Mouse (Mus musculus) liver, embryonic 15.5 days (tissue): ENCODE data around the gene Gm20826. TPM values are rescaled to one million over a fixed set of nuclear protein-coding genes. Genes with fewer than 3 reads are reported as not detected.
"Not testable (repeated sequence)": the region's sequence is repeated elsewhere in the genome, so short reads cannot be mapped to it uniquely, and the experiment has no call there.

ENCODE experiments used
- ATAC-seq: fragments of 200-750 bp; cut with Nextera tagmentation; 2 replicates; pipeline ENCODE4 v1.8.0; 2017; ENCODE audit warnings: moderate number of reproducible peaks, mild to moderate bottlenecking, moderate library complexity; ENCODE audit not compliant: insufficient read depth
- H3K27ac ChIP-seq: fragments of 300-500 bp; sonication (generic); replicated peaks from 2 replicates; pipeline ENCODE4 v1.5.1; 2015; ENCODE audit warnings: mild to moderate bottlenecking, inconsistent platforms
- H3K27me3 ChIP-seq: fragments of 300-500 bp; sonication (generic); 2 replicates; pipeline ENCODE4 v1.6.1; 2015; ENCODE audit warnings: mild to moderate bottlenecking, inconsistent platforms
- H3K36me3 ChIP-seq: fragments of 300-500 bp; sonication (generic); replicated peaks from 2 replicates; pipeline ENCODE4 v1.6.1; 2015; ENCODE audit warnings: moderate library complexity, mild to moderate bottlenecking, inconsistent platforms
- H3K4me1 ChIP-seq: fragments of 300-500 bp; sonication (generic); replicated peaks from 2 replicates; pipeline ENCODE4 v1.6.1; 2015; ENCODE audit warnings: inconsistent platforms
- H3K4me2 ChIP-seq: fragments of 300-500 bp; sonication (generic); 2 replicates; pipeline ENCODE4 v1.6.1; 2015; ENCODE audit warnings: moderate library complexity, mild to moderate bottlenecking, inconsistent platforms
- H3K4me3 ChIP-seq: fragments of 300-500 bp; sonication (generic); replicated peaks from 2 replicates; pipeline ENCODE4 v1.5.1; 2015; ENCODE audit warnings: mild to moderate bottlenecking, inconsistent platforms
- H3K9ac ChIP-seq: fragments of 300-500 bp; sonication (generic); 2 replicates; pipeline ENCODE4 v1.6.1; 2015; ENCODE audit warnings: moderate library complexity, mild to moderate bottlenecking, inconsistent platforms
- H3K9me3 ChIP-seq: fragments of 300-500 bp; sonication (generic); replicated peaks from 2 replicates; pipeline ENCODE4 v1.6.1; 2016; ENCODE audit warnings: inconsistent platforms
- WGBS: fragments of 180-500 bp; shearing (Covaris S2); methylation state at CpG from one replicate; pipeline ENCODE4 v1.1.7; 2015; ENCODE audit warnings: mixed read lengths; ENCODE audit not compliant: insufficient replicate concordance; 5-methylcytosine and 5-hydroxymethylcytosine counted together
- polyA plus RNA-seq: library from polyadenylated mRNA; unstranded; fragments of >200 nt; fragmentation: Nextera tagmentation; extraction: Ambion mirVana; gene quantifications from 2 replicates; pipeline ENCODE4 v1.2.1, GENCODE M21; 2015

Gm20826 gene
- polyA plus RNA-seq = not detected in 2 replicates

DNA sequence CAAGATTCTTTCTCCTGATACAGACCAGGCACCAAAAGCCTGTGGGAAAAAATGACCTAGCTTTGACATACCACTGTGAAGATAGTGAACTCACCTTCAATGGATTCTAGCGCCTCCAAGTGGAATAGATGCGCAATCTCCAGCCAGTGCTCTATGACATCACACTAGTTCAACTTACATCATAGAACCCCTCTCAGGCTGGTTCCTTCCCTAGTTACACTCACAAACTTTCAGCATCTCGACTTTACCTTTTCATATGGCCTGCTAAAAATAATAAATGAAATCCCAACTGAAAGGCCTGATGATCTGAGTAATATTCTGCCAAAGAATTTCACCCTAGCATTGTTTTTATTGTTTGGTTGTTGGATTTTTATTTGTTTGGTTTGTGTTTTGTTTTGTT, at the start of gene Gm20826:
Gene Gm20826, minus strand, starts transcription at position 101 of the 400 bp plus-strand sequence.
- not testable (repeated sequence) for H3K36me3 ChIP-seq, H3K9me3 ChIP-seq, H3K4me1 ChIP-seq, H3K4me3 ChIP-seq, H3K27me3 ChIP-seq, ATAC-seq, H3K9ac ChIP-seq, H3K4me2 ChIP-seq, H3K27ac ChIP-seq
- no CpG with 5 or more reads among the region's 3 CpGs for WGBS

Other genes with a start within 250 kb of the Gm20826 start
- not detected in 2 replicates for gene Gm21788, start 233.5 kb downstream of the Gm20826 start, polyA plus RNA-seq
- gene Gm28576, start 84.5 kb upstream of the Gm20826 start, polyA plus RNA-seq = not detected in 2 replicates